In genomic region chr2:49349813-49350212, GRCm38 (mm10) we compare ENCODE assay signal across 8 mouse cellular contexts.
A peak's percentile ranks its signal among the peaks of the same experiment; 100 is the strongest.
DNase-seq lines count a peak whose midpoint lies in the region; ATAC-seq and TF ChIP-seq lines count a peak whose summit lies in the region.

No protein-coding gene starts in this region.

- no peaks in the 10 kb centered on the region for H3K36me3 ChIP-seq in forebrain, embryonic 11.5 days (ENCODE audit: control insufficient read depth, insufficient read depth, low read length)
- H3K36me3 ChIP-seq in forebrain, embryonic 16.5 days (ENCODE audit: control insufficient read depth, insufficient read depth) = no peaks in the 10 kb centered on the region
- H3K36me3 ChIP-seq in stomach, postnatal 0 days (ENCODE audit: control insufficient read depth, insufficient read depth, low read length) = no peaks in the 10 kb centered on the region

- no peak overlapping the region for H3K9ac ChIP-seq in forebrain, embryonic 11.5 days (ENCODE audit: low read length)
- no peak overlapping the region for H3K9ac ChIP-seq in forebrain, embryonic 16.5 days (replicated peaks; ENCODE audit: low read depth, low read length)
- no peak overlapping the region for H3K9ac ChIP-seq in stomach, postnatal 0 days (ENCODE audit: low read length)

- no peak for ATAC-seq in forebrain, embryonic 11.5 days (replicated peaks; ENCODE audit: low FRiP score)
- ATAC-seq in forebrain, embryonic 16.5 days = no peak
- ATAC-seq in granulocyte monocyte progenitor cell, adult 5-6 weeks (replicated peaks; ENCODE audit: poor library complexity, severe bottlenecking) = peak; percentile 90
- ATAC-seq in stomach, postnatal 0 days (ENCODE audit: low FRiP score, low TSS enrichment) = peak; percentile 99

- no peak overlapping the region for H3K27ac ChIP-seq in forebrain, embryonic 11.5 days (ENCODE audit: low read depth, low read length)
- no peak overlapping the region for H3K27ac ChIP-seq in forebrain, embryonic 16.5 days (ENCODE audit: low read length)
- 0 out of 2 replicates have a peak overlapping the region, but pooled peaks have one; percentile 30 for H3K27ac ChIP-seq in stomach, postnatal 0 days (replicated peaks)

- no peak overlapping the region for H3K4me2 ChIP-seq in forebrain, embryonic 11.5 days (ENCODE audit: low read depth, low read length, severe bottlenecking)
- H3K4me2 ChIP-seq in forebrain, embryonic 16.5 days (ENCODE audit: low read length) = no peak overlapping the region
- no peak overlapping the region for H3K4me2 ChIP-seq in stomach, postnatal 0 days (replicated peaks; ENCODE audit: low read depth)

- no peak overlapping the region for H3K4me3 ChIP-seq in forebrain, embryonic 11.5 days (ENCODE audit: low read depth, low read length)
- no peak overlapping the region for H3K4me3 ChIP-seq in forebrain, embryonic 16.5 days (replicated peaks; ENCODE audit: low read length)
- no peak overlapping the region for H3K4me3 ChIP-seq in stomach, postnatal 0 days (ENCODE audit: low read depth, low read length)

- H3K4me1 ChIP-seq in forebrain, embryonic 11.5 days (replicated peaks; ENCODE audit: control insufficient read depth, insufficient read depth, low read length) = no peaks in the 10 kb centered on the region
- no peaks in the 10 kb centered on the region for H3K4me1 ChIP-seq in forebrain, embryonic 16.5 days (replicated peaks; ENCODE audit: control insufficient read depth, insufficient read depth, low read length)
- H3K4me1 ChIP-seq in stomach, postnatal 0 days (replicated peaks; ENCODE audit: control insufficient read depth, insufficient read depth) = no peaks in the 10 kb centered on the region

- 76% methylated on average over 5 of the region's 5 CpGs for WGBS in forebrain, embryonic 11.5 days
- WGBS in forebrain, embryonic 16.5 days = 25% methylated on average over 5 of the region's 5 CpGs
- 16% methylated on average over 5 of the region's 5 CpGs for WGBS in stomach, postnatal 0 days

- H3K9me3 ChIP-seq in forebrain, embryonic 11.5 days (ENCODE audit: control insufficient read depth, low read length) = no peaks in the 10 kb centered on the region
- no peaks in the 10 kb centered on the region for H3K9me3 ChIP-seq in forebrain, embryonic 16.5 days (ENCODE audit: control insufficient read depth, low read length)
- no peaks in the 10 kb centered on the region for H3K9me3 ChIP-seq in stomach, postnatal 0 days (ENCODE audit: control insufficient read depth, low read length)

- TF ChIP-seq CTCF in stomach, postnatal 0 days (IDR thresholded peaks at IDR 0.05; ENCODE audit: low read depth) = no peak

- DNase-seq in forebrain, embryonic 11.5 days (ENCODE audit: low spot score) = peak; percentile 36
- DNase-seq in B cell, adult 2 months = peak; percentile 19 to 25
- peak; percentile 93 for DNase-seq in kidney, adult 18-20 months
- DNase-seq in lung, adult 18-20 months = peak; percentile 82 to 90
- DNase-seq in stomach, postnatal 0 days (ENCODE audit: low spot score) = peak; percentile 92
- no peak for DNase-seq in embryo, embryonic 10 days (ENCODE audit: low spot score)

- H3K27me3 ChIP-seq in forebrain, embryonic 11.5 days (ENCODE audit: control insufficient read depth, insufficient read depth, low read length) = no peaks in the 10 kb centered on the region
- H3K27me3 ChIP-seq in forebrain, embryonic 16.5 days (replicated peaks; ENCODE audit: control insufficient read depth, insufficient read depth, low read length) = no peaks in the 10 kb centered on the region
- no peaks in the 10 kb centered on the region for H3K27me3 ChIP-seq in stomach, postnatal 0 days (ENCODE audit: control insufficient read depth, insufficient read depth, low read length)

- TF ChIP-seq EP300 in stomach, postnatal 0 days (optimal IDR thresholded peaks at IDR 0.05) = no peak

Comparison
In these comparisons a context has a peak if more than half of its experiments do, and no peak if none do; other contexts are left out.
1. ATAC-seq: peak in granulocyte monocyte progenitor cell, adult 5-6 weeks (single experiment) and stomach, postnatal 0 days (single experiment); none in forebrain, embryonic 11.5 days (single experiment) and forebrain, embryonic 16.5 days (single experiment).